Mouse (Mus musculus): ENCODE measurements around the gene Lemd1. TPM values are rescaled to one million over a fixed set of nuclear protein-coding genes. Genes with fewer than 3 reads are reported as not detected.

Gene Lemd1
- polyA plus RNA-seq, 1 experiment from 2014 or later = 18.0 TPM

GRCm38 (mm10) chr1:132264577-132264976, 73.3 kb downstream of the Lemd1 start:
- WGBS = 69% methylated on average over 6 of the region's 7 CpGs
- no peaks in the 10 kb centered on the region for H3K4me1 ChIP-seq (ENCODE audit: control insufficient read depth, insufficient read depth, low read length)
- H3K4me2 ChIP-seq (ENCODE audit: low read length) = no peak overlapping the region
- ATAC-seq = no peak
- no peaks in the 10 kb centered on the region for H3K9me3 ChIP-seq (replicated peaks; ENCODE audit: control insufficient read depth, low read length, poor library complexity, severe bottlenecking)
- H3K9ac ChIP-seq (ENCODE audit: low read depth, low read length) = no peak overlapping the region
- H3K36me3 ChIP-seq (ENCODE audit: control insufficient read depth, insufficient read depth, low read length) = no peaks in the 10 kb centered on the region
- H3K4me3 ChIP-seq (ENCODE audit: low read depth, low read length) = no peak overlapping the region
- no peaks in the 10 kb centered on the region for H3K27me3 ChIP-seq (ENCODE audit: control insufficient read depth, insufficient read depth, low read depth, low read length)
- no peak overlapping the region for H3K27ac ChIP-seq (ENCODE audit: low read length)

GRCm38 (mm10) chr1:132265211-132265859, 74.1 kb downstream of the Lemd1 start:
- WGBS = 68% methylated on average over 8 of the region's 8 CpGs
- Histone ChIP-seq H3K27ac (ENCODE audit: low read length) (no peak overlapping the region), H3K9me3 (replicated peaks; ENCODE audit: control insufficient read depth, low read length, poor library complexity, severe bottlenecking) (no peaks in the 10 kb centered on the region), H3K27me3 (ENCODE audit: control insufficient read depth, insufficient read depth, low read depth, low read length) (no peaks in the 10 kb centered on the region), H3K4me1 (ENCODE audit: control insufficient read depth, insufficient read depth, low read length) (no peaks in the 10 kb centered on the region), H3K4me3 (ENCODE audit: low read depth, low read length) (no peak overlapping the region), H3K4me2 (ENCODE audit: low read length) (no peak overlapping the region), H3K9ac (ENCODE audit: low read depth, low read length) (no peak overlapping the region), H3K36me3 (ENCODE audit: control insufficient read depth, insufficient read depth, low read length) (no peaks in the 10 kb centered on the region)
- ATAC-seq = no peak

- no peak for ATAC-seq
- H3K27ac ChIP-seq (ENCODE audit: low read length) = no peak overlapping the region
- H3K4me2 ChIP-seq (ENCODE audit: low read length) = no peak overlapping the region
- WGBS = 91% methylated on average over 10 of the region's 10 CpGs
- H3K36me3 ChIP-seq (ENCODE audit: control insufficient read depth, insufficient read depth, low read length) = no peaks in the 10 kb centered on the region
- H3K4me3 ChIP-seq (ENCODE audit: low read depth, low read length) = no peak overlapping the region
- no peaks in the 10 kb centered on the region for H3K27me3 ChIP-seq (ENCODE audit: control insufficient read depth, insufficient read depth, low read depth, low read length)
- H3K9ac ChIP-seq (ENCODE audit: low read depth, low read length) = no peak overlapping the region
- H3K4me1 ChIP-seq (ENCODE audit: control insufficient read depth, insufficient read depth, low read length) = no peaks in the 10 kb centered on the region
- no peaks in the 10 kb centered on the region for H3K9me3 ChIP-seq (replicated peaks; ENCODE audit: control insufficient read depth, low read length, poor library complexity, severe bottlenecking)
Measured at GRCm38 (mm10) chr1:132265936-132266335, 74.7 kb downstream of the Lemd1 start.

- Histone ChIP-seq H3K27ac (ENCODE audit: low read length) (no peak overlapping the region), H3K4me1 (ENCODE audit: control insufficient read depth, insufficient read depth, low read length) (no peaks in the 10 kb centered on the region), H3K4me3 (ENCODE audit: low read depth, low read length) (no peak overlapping the region), H3K27me3 (ENCODE audit: control insufficient read depth, insufficient read depth, low read depth, low read length) (no peaks in the 10 kb centered on the region), H3K9me3 (replicated peaks; ENCODE audit: control insufficient read depth, low read length, poor library complexity, severe bottlenecking) (no peaks in the 10 kb centered on the region), H3K4me2 (ENCODE audit: low read length) (no peak overlapping the region), H3K36me3 (ENCODE audit: control insufficient read depth, insufficient read depth, low read length) (no peaks in the 10 kb centered on the region), H3K9ac (ENCODE audit: low read depth, low read length) (no peak overlapping the region)
- WGBS = 68% methylated on average over 8 of the region's 8 CpGs
- no peak for ATAC-seq
Measured at GRCm38 (mm10) chr1:132266791-132267557, 75.7 kb downstream of the Lemd1 start.

GRCm38 (mm10) chr1:132267959-132268358, 76.7 kb downstream of the Lemd1 start:
- H3K9me3 ChIP-seq (replicated peaks; ENCODE audit: control insufficient read depth, low read length, poor library complexity, severe bottlenecking) = no peaks in the 10 kb centered on the region
- H3K4me1 ChIP-seq (ENCODE audit: control insufficient read depth, insufficient read depth, low read length) = no peaks in the 10 kb centered on the region
- no peak overlapping the region for H3K4me3 ChIP-seq (ENCODE audit: low read depth, low read length)
- H3K27ac ChIP-seq (ENCODE audit: low read length) = no peak overlapping the region
- no peaks in the 10 kb centered on the region for H3K27me3 ChIP-seq (ENCODE audit: control insufficient read depth, insufficient read depth, low read depth, low read length)
- no peak overlapping the region for H3K9ac ChIP-seq (ENCODE audit: low read depth, low read length)
- no peak for ATAC-seq
- no peaks in the 10 kb centered on the region for H3K36me3 ChIP-seq (ENCODE audit: control insufficient read depth, insufficient read depth, low read length)
- H3K4me2 ChIP-seq (ENCODE audit: low read length) = no peak overlapping the region
- WGBS = 64% methylated on average over 2 of the region's 2 CpGs

GRCm38 (mm10) chr1:132268418-132269060, 77.3 kb downstream of the Lemd1 start:
- H3K4me3 ChIP-seq (ENCODE audit: low read depth, low read length) = no peak overlapping the region
- H3K9ac ChIP-seq (ENCODE audit: low read depth, low read length) = no peak overlapping the region
- H3K9me3 ChIP-seq (replicated peaks; ENCODE audit: control insufficient read depth, low read length, poor library complexity, severe bottlenecking) = no peaks in the 10 kb centered on the region
- no peaks in the 10 kb centered on the region for H3K36me3 ChIP-seq (ENCODE audit: control insufficient read depth, insufficient read depth, low read length)
- no peak overlapping the region for H3K4me2 ChIP-seq (ENCODE audit: low read length)
- WGBS = 62% methylated on average over 7 of the region's 7 CpGs
- no peak for ATAC-seq
- H3K4me1 ChIP-seq (ENCODE audit: control insufficient read depth, insufficient read depth, low read length) = no peaks in the 10 kb centered on the region
- H3K27ac ChIP-seq (ENCODE audit: low read length) = no peak overlapping the region
- no peaks in the 10 kb centered on the region for H3K27me3 ChIP-seq (ENCODE audit: control insufficient read depth, insufficient read depth, low read depth, low read length)

- Histone ChIP-seq H3K36me3 (ENCODE audit: control insufficient read depth, insufficient read depth, low read length) (no peaks in the 10 kb centered on the region), H3K27me3 (ENCODE audit: control insufficient read depth, insufficient read depth, low read depth, low read length) (no peaks in the 10 kb centered on the region), H3K4me1 (ENCODE audit: control insufficient read depth, insufficient read depth, low read length) (no peaks in the 10 kb centered on the region), H3K4me2 (ENCODE audit: low read length) (no peak overlapping the region), H3K9me3 (replicated peaks; ENCODE audit: control insufficient read depth, low read length, poor library complexity, severe bottlenecking) (no peaks in the 10 kb centered on the region), H3K9ac (ENCODE audit: low read depth, low read length) (no peak overlapping the region), H3K4me3 (ENCODE audit: low read depth, low read length) (no peak overlapping the region), H3K27ac (ENCODE audit: low read length) (no peak overlapping the region)
- ATAC-seq = no peak
- WGBS = 54% methylated on average over 3 of the region's 3 CpGs
Measured at GRCm38 (mm10) chr1:132271237-132271636, 80.0 kb downstream of the Lemd1 start.

- Histone ChIP-seq H3K4me2 (ENCODE audit: low read length) (no peak overlapping the region), H3K36me3 (ENCODE audit: control insufficient read depth, insufficient read depth, low read length) (no peaks in the 10 kb centered on the region), H3K4me1 (ENCODE audit: control insufficient read depth, insufficient read depth, low read length) (no peaks in the 10 kb centered on the region; the same call in 1 of the 2 replicates), H3K27me3 (ENCODE audit: control insufficient read depth, insufficient read depth, low read depth, low read length) (no peaks in the 10 kb centered on the region), H3K4me3 (ENCODE audit: low read depth, low read length) (no peak overlapping the region), H3K9ac (ENCODE audit: low read depth, low read length) (no peak overlapping the region), H3K27ac (ENCODE audit: low read length) (no peak overlapping the region), H3K9me3 (replicated peaks; ENCODE audit: control insufficient read depth, low read length, poor library complexity, severe bottlenecking) (no peaks in the 10 kb centered on the region)
- ATAC-seq = no peak
- 72% methylated on average over 3 of the region's 3 CpGs for WGBS
Measured at GRCm38 (mm10) chr1:132276694-132277093, 85.5 kb downstream of the Lemd1 start.

- Histone ChIP-seq H3K4me2 (ENCODE audit: low read length) (no peak overlapping the region), H3K27ac (ENCODE audit: low read length) (no peak overlapping the region), H3K4me1 (ENCODE audit: control insufficient read depth, insufficient read depth, low read length) (peaks cover 3% of the 10 kb centered on the region), H3K36me3 (ENCODE audit: control insufficient read depth, insufficient read depth, low read length) (no peaks in the 10 kb centered on the region), H3K9me3 (replicated peaks; ENCODE audit: control insufficient read depth, low read length, poor library complexity, severe bottlenecking) (no peaks in the 10 kb centered on the region), H3K4me3 (ENCODE audit: low read depth, low read length) (no peak overlapping the region), H3K9ac (ENCODE audit: low read depth, low read length) (no peak overlapping the region), H3K27me3 (ENCODE audit: control insufficient read depth, insufficient read depth, low read depth, low read length) (no peaks in the 10 kb centered on the region)
- ATAC-seq = no peak
- 61% methylated on average over 6 of the region's 6 CpGs for WGBS
Measured at GRCm38 (mm10) chr1:132277124-132277523, 85.9 kb downstream of the Lemd1 start.

All from midbrain, embryonic 16.5 days (tissue).